Mouse (Mus musculus) stomach, postnatal 0 days (tissue): Measurements from ENCODE around the gene Pip5k1b.

Source experiments
- CTCF ChIP-seq: IDR thresholded peaks from 2 replicates; pipeline ENCODE4 v1.5.1; 2016; ENCODE audit warnings: antibody characterized with exemption, low read depth, mild to moderate bottlenecking, moderate library complexity
- EP300 ChIP-seq: optimal IDR thresholded peaks from 2 replicates; pipeline ENCODE3; 2016; ENCODE audit warnings: antibody characterized with exemption

- TF ChIP-seq CTCF = no peak
- no peak for TF ChIP-seq EP300
Measured at GRCm38 (mm10) chr19:24486433-24487296, 69.0 kb downstream of the Pip5k1b start.
